Mouse (Mus musculus): ENCODE measurements around the gene Rbfox2. TPM values are rescaled to one million over a fixed set of nuclear protein-coding genes. Genes with fewer than 3 reads are reported as not detected.
"Not testable (repeated sequence)": the region's sequence is repeated elsewhere in the genome, so short reads cannot be mapped to it uniquely, and the experiment has no call there.

Gene Rbfox2
- polyA plus RNA-seq, 1 experiment from 2014 or later = 69.4 TPM

DNA sequence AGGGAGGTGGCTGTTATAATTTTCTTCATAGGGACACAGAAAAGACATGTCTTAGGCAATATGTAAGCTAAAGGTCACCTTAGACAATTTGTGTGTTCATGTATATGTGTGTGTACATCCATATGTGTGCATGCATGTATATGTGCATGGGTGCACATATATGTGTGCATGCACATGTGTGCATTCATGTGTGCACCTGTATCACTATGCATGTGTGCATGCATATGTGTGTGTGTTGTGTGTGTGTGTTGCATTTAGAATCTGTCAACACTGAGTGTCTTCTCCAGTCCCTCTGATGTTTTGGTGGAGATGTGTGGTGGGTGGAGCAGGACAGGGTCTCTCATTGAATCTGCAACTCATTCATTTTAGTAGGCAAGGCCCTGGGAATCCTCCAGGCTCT, 244.1 kb downstream of the Rbfox2 start:
- peaks cover 8% of the 10 kb centered on the region; the same call in 1 of the 2 replicates for H3K4me1 ChIP-seq
- no peak for ATAC-seq (ENCODE audit: insufficient number of reproducible peaks, low FRiP score, low TSS enrichment, low read depth)
- no peak overlapping the region for H3K27ac ChIP-seq (replicated peaks)
- no peak overlapping the region for H3K4me3 ChIP-seq (replicated peaks)
- H3K36me3 ChIP-seq = no peaks in the 10 kb centered on the region
- H3K9ac ChIP-seq = no peak overlapping the region
- no peak overlapping the region for H3K4me2 ChIP-seq (replicated peaks)
- H3K9me3 ChIP-seq (replicated peaks) = no peaks in the 10 kb centered on the region
- H3K27me3 ChIP-seq = no peaks in the 10 kb centered on the region

DNA sequence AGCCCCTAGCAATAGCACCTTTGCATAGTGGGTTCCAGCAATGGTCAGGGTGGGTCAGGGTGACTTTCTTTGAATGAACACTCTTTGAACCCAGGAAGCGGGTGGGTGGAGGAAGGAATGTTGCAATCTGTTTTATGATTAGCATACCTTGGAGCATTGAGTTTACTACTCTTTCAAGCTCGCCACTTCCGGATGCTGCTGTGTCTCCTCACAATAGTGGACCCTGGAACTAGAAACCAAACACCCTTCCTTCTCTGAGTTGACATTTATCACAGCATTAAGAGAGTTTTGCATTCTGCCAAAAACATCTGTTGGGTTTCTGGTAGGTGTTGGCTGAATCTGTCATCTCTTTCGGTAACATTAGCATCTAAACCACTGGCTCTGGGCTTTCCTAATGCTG, 247.4 kb downstream of the Rbfox2 start:
- not testable (repeated sequence) for H3K4me2 ChIP-seq (replicated peaks); H3K9me3 ChIP-seq (replicated peaks)
- WGBS = 85% methylated on average over 4 of the region's 4 CpGs

DNA sequence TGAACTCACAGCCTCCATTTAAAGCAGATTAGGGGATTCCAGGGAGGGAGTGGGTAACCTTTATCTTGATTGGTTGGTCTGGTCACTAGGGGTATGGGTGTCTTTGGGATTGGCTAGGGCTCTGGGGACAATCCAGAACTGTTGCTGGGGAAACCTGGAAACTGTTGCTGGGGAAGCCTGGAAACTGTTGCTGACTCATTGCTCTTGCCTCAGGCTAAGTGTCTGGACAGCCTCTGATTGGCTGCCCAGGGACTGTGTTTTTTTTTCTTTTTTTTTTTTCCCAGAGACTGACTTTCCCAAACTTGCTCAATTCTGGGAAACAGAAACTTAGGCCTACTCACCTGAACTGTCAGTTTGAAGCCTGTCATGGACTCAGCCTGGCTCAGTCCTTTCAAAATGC, 248.2 kb downstream of the Rbfox2 start:
- H3K9me3 ChIP-seq (replicated peaks) = no peaks in the 10 kb centered on the region
- ATAC-seq (ENCODE audit: insufficient number of reproducible peaks, low FRiP score, low TSS enrichment, low read depth) = no peak
- no peak overlapping the region for H3K4me2 ChIP-seq (replicated peaks)
- no peak overlapping the region for H3K4me3 ChIP-seq (replicated peaks)
- H3K27ac ChIP-seq (replicated peaks) = no peak overlapping the region
- peaks cover 28% of the 10 kb centered on the region; the same call in 1 of the 2 replicates for H3K4me1 ChIP-seq
- no peak overlapping the region for H3K9ac ChIP-seq
- H3K27me3 ChIP-seq = no peaks in the 10 kb centered on the region
- no peaks in the 10 kb centered on the region for H3K36me3 ChIP-seq

More for the DNA sequence above, 247.4 kb downstream of the Rbfox2 start:
- not testable (repeated sequence) for H3K27ac ChIP-seq (replicated peaks); H3K9ac ChIP-seq; H3K36me3 ChIP-seq; H3K4me3 ChIP-seq (replicated peaks); H3K27me3 ChIP-seq; ATAC-seq (ENCODE audit: insufficient number of reproducible peaks, low FRiP score, low TSS enrichment, low read depth)
- peaks cover 28% of the 10 kb centered on the region; the same call in 1 of the 2 replicates for H3K4me1 ChIP-seq

DNA sequence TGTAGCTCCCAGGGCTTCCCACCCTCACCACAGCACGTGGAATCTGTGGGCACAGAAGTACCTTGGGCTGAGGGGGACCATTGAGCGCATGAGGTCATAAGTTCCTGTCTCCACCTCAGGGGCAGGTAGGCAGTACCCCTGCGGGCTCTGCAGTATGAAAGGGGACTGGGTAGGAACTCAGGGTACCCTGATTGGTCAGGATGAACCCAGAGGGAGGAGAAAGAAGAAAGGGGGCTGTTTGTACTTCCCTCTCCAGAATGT, 250.1 kb downstream of the Rbfox2 start:
- H3K4me2 ChIP-seq (replicated peaks) = no peak overlapping the region
- no peak overlapping the region for H3K4me3 ChIP-seq (replicated peaks)
- H3K9me3 ChIP-seq (replicated peaks) = no peaks in the 10 kb centered on the region
- H3K9ac ChIP-seq = no peak overlapping the region
- H3K4me1 ChIP-seq = peaks cover 28% of the 10 kb centered on the region; the same call in 1 of the 2 replicates
- no peak for ATAC-seq (ENCODE audit: insufficient number of reproducible peaks, low FRiP score, low TSS enrichment, low read depth)
- H3K27ac ChIP-seq (replicated peaks) = peak overlapping the region; percentile 60; the same call in 1 of the 2 replicates
- H3K27me3 ChIP-seq = no peaks in the 10 kb centered on the region
- WGBS = 49% methylated on average over 3 of the region's 3 CpGs
- no peaks in the 10 kb centered on the region for H3K36me3 ChIP-seq

DNA sequence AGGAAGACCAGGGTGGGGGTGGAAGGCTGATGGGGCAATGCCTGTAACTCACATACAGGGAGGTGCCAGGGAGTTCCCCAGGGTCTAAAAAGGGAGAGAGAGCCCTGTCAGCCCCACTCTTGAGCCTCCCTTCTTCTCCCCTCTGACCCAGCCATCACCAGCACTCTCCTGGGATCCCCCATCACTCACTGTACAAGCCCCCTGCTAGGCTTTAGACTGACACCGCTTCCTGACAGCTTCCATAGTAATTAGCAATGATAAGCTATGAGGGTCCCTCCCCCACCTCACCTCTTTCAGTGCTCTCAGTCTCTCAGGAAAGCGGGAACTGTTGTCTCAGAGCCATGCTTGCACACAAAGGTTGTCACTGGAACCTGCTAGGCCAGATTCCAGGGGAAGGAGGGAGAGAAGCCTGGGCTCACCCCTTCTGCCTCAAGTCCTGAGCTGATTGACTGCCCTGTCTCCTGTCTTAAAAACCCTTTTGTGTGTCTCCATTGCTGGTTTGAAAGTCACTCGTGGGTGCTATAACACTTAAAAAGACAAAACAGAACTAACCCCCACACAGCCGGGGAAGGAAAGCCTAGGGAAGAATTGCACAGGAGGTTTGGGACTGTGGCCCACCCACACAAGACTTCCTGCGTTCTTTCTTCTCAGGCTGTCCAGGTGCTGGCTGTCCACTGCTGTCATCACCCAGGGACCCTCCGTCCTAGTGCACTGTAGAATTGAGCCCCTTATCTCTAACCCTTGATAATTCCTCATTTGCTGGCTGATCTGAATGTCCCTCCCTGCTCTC, 250.6 kb downstream of the Rbfox2 start:
- no peak overlapping the region for H3K9ac ChIP-seq
- no peaks in the 10 kb centered on the region for H3K27me3 ChIP-seq
- H3K27ac ChIP-seq (replicated peaks) = peak overlapping the region; percentile 60
- H3K4me1 ChIP-seq = peaks cover 28% of the 10 kb centered on the region; the same call in 1 of the 2 replicates
- WGBS = 43% methylated on average over 6 of the region's 6 CpGs
- no peaks in the 10 kb centered on the region for H3K9me3 ChIP-seq (replicated peaks)
- H3K4me2 ChIP-seq (replicated peaks) = no peak overlapping the region
- ATAC-seq (ENCODE audit: insufficient number of reproducible peaks, low FRiP score, low TSS enrichment, low read depth) = no peak; the same call in 1 of the 2 replicates
- no peaks in the 10 kb centered on the region for H3K36me3 ChIP-seq
- H3K4me3 ChIP-seq (replicated peaks) = no peak overlapping the region

DNA sequence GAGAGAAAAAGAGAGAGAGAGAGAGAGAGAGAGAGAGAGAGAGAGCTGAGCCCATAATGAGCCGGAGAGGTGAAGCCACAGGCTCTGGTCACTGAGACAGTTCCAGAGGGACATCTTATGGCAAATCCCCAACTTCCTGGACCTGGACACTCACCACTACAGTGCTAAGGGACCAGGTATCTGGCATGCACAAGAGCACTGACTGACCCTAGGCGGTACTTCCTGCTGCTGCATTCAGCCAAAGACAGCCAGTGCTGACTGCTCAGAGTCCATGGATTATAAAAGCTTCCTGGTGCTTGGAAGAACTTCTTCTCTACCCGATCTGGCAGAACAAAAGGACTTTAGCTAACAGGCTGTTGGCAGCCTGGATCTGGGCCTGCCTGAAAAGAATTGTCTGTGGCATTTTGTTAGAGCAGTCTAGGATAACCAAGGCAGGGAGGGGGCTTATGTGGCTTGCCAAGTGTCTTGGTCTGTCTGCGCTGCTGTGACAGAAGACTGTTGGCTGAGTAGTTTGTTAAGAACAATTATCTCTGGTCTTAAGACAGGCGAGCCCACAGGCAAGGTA, 252.1 kb downstream of the Rbfox2 start:
- no peak overlapping the region for H3K9ac ChIP-seq
- no peak overlapping the region for H3K4me2 ChIP-seq (replicated peaks)
- peaks cover 24% of the 10 kb centered on the region; the same call in 1 of the 2 replicates for H3K4me1 ChIP-seq
- H3K36me3 ChIP-seq = no peaks in the 10 kb centered on the region
- no peaks in the 10 kb centered on the region for H3K27me3 ChIP-seq
- H3K9me3 ChIP-seq (replicated peaks) = no peaks in the 10 kb centered on the region
- no peak overlapping the region for H3K4me3 ChIP-seq (replicated peaks)
- no peak for ATAC-seq (ENCODE audit: insufficient number of reproducible peaks, low FRiP score, low TSS enrichment, low read depth)
- 52% methylated on average over 5 of the region's 5 CpGs for WGBS
- peak overlapping the region; percentile 60 for H3K27ac ChIP-seq (replicated peaks)

DNA sequence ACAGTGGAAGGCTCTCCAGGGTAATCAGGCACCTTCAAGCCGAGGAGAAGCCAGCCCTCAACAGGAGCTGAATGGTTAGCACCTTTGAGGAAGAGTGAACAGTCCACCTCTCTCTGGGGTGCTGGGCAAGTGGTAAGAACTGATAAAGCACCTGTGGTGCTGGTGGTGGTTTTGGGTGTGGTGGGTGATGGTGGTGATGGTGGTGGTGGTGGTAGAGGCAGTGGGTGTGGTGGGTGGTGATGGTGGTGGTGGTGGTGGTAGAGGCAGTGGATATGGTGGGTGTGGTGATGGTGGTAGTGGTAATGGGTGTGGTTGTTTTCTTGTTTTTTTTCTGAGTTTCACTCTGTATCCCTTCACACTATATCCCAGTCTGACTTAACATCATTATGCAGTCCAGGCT, 253.8 kb downstream of the Rbfox2 start:
- Histone ChIP-seq H3K9me3 (replicated peaks) (no peaks in the 10 kb centered on the region), H3K36me3 (no peaks in the 10 kb centered on the region), H3K4me3 (replicated peaks) (no peak overlapping the region), H3K4me2 (replicated peaks) (no peak overlapping the region), H3K9ac (no peak overlapping the region), H3K27ac (replicated peaks) (no peak overlapping the region), H3K4me1 (peaks cover 24% of the 10 kb centered on the region; the same call in 1 of the 2 replicates), H3K27me3 (no peaks in the 10 kb centered on the region)
- no peak for ATAC-seq (ENCODE audit: insufficient number of reproducible peaks, low FRiP score, low TSS enrichment, low read depth)
- 83% methylated on average over 1 of the region's 1 CpGs for WGBS

DNA sequence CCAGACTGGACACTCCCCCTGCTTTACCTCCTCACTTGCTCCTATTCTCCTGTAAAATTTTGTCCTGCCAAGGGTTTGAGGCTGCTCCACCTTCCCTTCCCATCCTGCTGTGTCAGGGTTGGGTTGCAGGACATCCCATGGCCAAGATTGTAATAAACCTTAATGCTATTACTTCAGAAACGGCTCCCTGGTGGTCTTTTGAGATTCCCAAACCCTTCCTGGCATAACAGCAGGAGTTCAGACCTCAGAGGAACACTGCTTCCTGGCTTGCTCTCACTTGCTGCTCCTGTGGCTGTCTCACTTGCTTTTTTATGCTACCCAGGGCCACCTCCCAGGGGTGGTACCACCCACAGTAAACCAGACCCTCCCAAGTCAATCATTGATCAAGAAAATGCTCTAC, 254.6 kb downstream of the Rbfox2 start:
- H3K9ac ChIP-seq = no peak overlapping the region
- peaks cover 24% of the 10 kb centered on the region; the same call in 1 of the 2 replicates for H3K4me1 ChIP-seq
- H3K9me3 ChIP-seq (replicated peaks) = no peaks in the 10 kb centered on the region
- no peak overlapping the region for H3K4me2 ChIP-seq (replicated peaks)
- ATAC-seq (ENCODE audit: insufficient number of reproducible peaks, low FRiP score, low TSS enrichment, low read depth) = no peak
- H3K27ac ChIP-seq (replicated peaks) = no peak overlapping the region
- H3K36me3 ChIP-seq = no peaks in the 10 kb centered on the region
- 30% methylated on average over 1 of the region's 1 CpGs for WGBS
- H3K4me3 ChIP-seq (replicated peaks) = no peak overlapping the region
- no peaks in the 10 kb centered on the region for H3K27me3 ChIP-seq

DNA sequence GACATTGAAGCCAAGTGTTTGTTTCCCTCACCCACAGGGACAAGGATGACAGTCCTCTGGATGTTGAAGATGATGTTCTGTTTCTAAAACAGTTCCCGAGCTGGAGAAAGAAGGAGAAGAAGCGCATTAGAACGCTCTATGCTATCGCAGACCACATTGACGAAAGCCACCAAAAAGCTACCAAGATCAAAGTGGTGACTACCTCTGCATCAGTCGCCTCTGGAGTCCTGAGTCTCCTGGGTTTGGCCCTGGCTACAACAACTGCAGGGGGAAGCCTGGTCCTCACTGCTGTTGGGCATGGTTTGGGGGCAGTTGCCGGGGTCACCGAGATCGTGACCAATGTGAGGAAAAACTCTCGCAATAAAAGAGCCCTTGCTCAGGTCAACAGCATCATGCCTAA, 256.2 kb downstream of the Rbfox2 start, which contains the start of gene Mb:
Gene Mb (minus strand): TSS at position 101 of the 400 bp plus-strand sequence.
- H3K9ac ChIP-seq = no peak within 1 kb of the TSS
- 91% methylated on average over 10 of the region's 10 CpGs for WGBS

DNA sequence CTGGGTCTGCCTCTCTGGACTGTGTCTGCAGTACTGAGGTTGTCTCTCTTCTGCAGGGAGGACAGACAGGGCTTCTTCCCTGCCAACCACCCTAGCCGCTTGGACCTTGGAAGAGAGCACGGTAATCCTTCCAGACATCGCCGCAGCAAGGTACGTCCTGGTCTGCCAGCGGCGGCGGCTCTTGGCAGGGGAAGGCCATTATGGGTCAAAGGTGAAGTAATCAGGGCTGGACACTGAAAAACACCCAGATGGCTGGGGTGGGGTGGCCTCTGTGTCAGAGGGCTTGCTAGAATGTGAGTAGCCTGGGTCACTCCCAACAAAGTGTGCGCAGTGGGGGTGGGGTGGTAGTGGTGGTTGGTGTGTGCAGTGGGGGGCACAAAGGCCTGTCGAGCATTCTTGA, 261.2 kb downstream of the Rbfox2 start:
- WGBS = 57% methylated on average over 10 of the region's 10 CpGs
- Histone ChIP-seq H3K4me1 (peaks cover 9% of the 10 kb centered on the region), H3K36me3 (no peaks in the 10 kb centered on the region), H3K4me2 (replicated peaks) (no peak overlapping the region), H3K9ac (no peak overlapping the region), H3K27ac (replicated peaks) (no peak overlapping the region), H3K9me3 (replicated peaks) (no peaks in the 10 kb centered on the region), H3K4me3 (replicated peaks) (no peak overlapping the region), H3K27me3 (no peaks in the 10 kb centered on the region)
- no peak for ATAC-seq (ENCODE audit: insufficient number of reproducible peaks, low FRiP score, low TSS enrichment, low read depth)

More for the DNA sequence above, 256.2 kb downstream of the Rbfox2 start, which contains the start of gene Mb:
- no peak within 1 kb of the TSS for H3K4me2 ChIP-seq (replicated peaks)
- no peak for ATAC-seq (ENCODE audit: insufficient number of reproducible peaks, low FRiP score, low TSS enrichment, low read depth)
- H3K4me3 ChIP-seq (replicated peaks) = no peak within 1 kb of the TSS
- H3K36me3 ChIP-seq = no peaks in the 10 kb centered on the region
- H3K4me1 ChIP-seq = 0 out of 2 replicates have a peak, but pooled peaks cover 10% of the 10 kb centered on the region
- H3K9me3 ChIP-seq (replicated peaks) = no peaks in the 10 kb centered on the region
- no peak within 1 kb of the TSS for H3K27ac ChIP-seq (replicated peaks)
- H3K27me3 ChIP-seq = no peaks in the 10 kb centered on the region

DNA sequence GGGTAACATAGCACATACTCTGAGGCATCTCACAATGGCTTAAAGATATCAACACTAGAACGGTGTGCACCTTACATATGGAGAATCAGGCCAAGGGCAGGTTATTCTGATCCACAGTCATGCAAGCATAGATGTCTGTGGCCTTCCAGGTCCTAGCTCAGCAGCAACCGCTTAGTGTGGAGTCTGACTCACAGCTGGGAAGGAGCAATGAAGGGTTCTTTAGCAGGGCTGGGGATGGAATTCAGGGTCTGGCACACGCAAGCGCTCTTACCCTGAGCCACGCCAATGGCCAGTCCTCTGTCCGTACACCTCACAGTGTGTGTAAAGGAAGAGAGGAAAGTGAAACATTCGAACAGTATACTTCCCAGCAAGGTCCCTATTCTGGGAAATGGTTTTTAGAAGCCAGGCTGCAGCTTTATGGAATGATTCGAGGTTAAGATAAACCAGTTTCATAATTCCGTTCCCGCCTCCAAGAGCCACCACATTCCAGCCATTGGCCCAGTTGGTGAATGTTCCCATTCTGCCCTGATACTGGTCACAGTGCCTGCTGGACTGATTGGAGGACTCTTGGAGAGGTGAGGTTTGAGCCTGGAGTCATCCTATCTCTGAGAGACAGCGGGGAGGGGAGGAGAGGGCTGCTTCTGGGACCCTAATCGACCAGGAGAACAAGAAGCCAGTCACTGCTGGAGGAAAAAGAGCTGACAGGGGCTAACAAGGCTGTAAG, 262.0 kb downstream of the Rbfox2 start, which contains the start of gene Apol6:
Gene Apol6 (plus strand): TSS at position 133 of the 724 bp plus-strand sequence.
- WGBS = 71% methylated on average over 12 of the region's 12 CpGs

More for the DNA sequence above, 262.0 kb downstream of the Rbfox2 start, which contains the start of gene Apol6:
- Histone ChIP-seq H3K9me3 (replicated peaks) (no peaks in the 10 kb centered on the region), H3K9ac (no peak within 1 kb of the TSS), H3K4me2 (replicated peaks) (no peak within 1 kb of the TSS), H3K4me3 (replicated peaks) (no peak within 1 kb of the TSS), H3K27ac (replicated peaks) (no peak within 1 kb of the TSS; the same call in 1 of the 2 replicates), H3K4me1 (peaks cover 17% of the 10 kb centered on the region), H3K36me3 (no peaks in the 10 kb centered on the region), H3K27me3 (no peaks in the 10 kb centered on the region)
- no peak for ATAC-seq (ENCODE audit: insufficient number of reproducible peaks, low FRiP score, low TSS enrichment, low read depth)

Data from embryonic facial prominence, embryonic 15.5 days (tissue).